Mouse (Mus musculus) heart, postnatal 0 days (tissue): ENCODE measurements at regions not wholly inside any gene's neighbourhood (a gene's known extent, or its start where the extent isn't known, plus 50 kb on each side); places are given as distances from the start of the nearest gene placed in this dataset.

Experiments
- CTCF ChIP-seq: IDR thresholded peaks from 2 replicates; pipeline ENCODE4 v1.5.1; 2016; ENCODE audit warnings: antibody characterized with exemption, control low read depth, low read depth
- EP300 ChIP-seq: IDR thresholded peaks from 2 replicates; pipeline ENCODE4 v1.6.1; 2016; ENCODE audit warnings: antibody characterized with exemption, low read depth

- TF ChIP-seq CTCF = no peak
- TF ChIP-seq EP300 = no peak
Measured at GRCm38 (mm10) chr6:31147682-31148081, 188.8 kb upstream of the Klf14 start.
